ENCODE assay signal across 8 mouse cellular contexts in genomic region chr13:111894804-111895478, GRCm38 (mm10).
A peak's percentile ranks its signal among the peaks of the same experiment; 100 is the strongest.
DNase-seq lines count a peak whose midpoint lies in the region; ATAC-seq and TF ChIP-seq lines count a peak whose summit lies in the region.

No protein-coding gene starts in this region.

- H3K4me1 ChIP-seq in megakaryocyte, embryonic 14.5 days = peaks cover 5% of the 10 kb centered on the region; the same call in 1 of the 2 replicates
- peaks cover 50% of the 10 kb centered on the region for H3K4me1 ChIP-seq in erythroblast, embryonic 14.5 days (ENCODE audit: control insufficient read depth)
- no peaks in the 10 kb centered on the region for H3K4me1 ChIP-seq in forebrain, postnatal 0 days (ENCODE audit: insufficient read depth)

- no peaks in the 10 kb centered on the region for H3K36me3 ChIP-seq in megakaryocyte, embryonic 14.5 days (replicated peaks; ENCODE audit: low read length)
- H3K36me3 ChIP-seq in erythroblast, embryonic 14.5 days (ENCODE audit: control insufficient read depth) = no peaks in the 10 kb centered on the region
- no peaks in the 10 kb centered on the region for H3K36me3 ChIP-seq in macrophage (ENCODE audit: inconsistent target)
- no peaks in the 10 kb centered on the region for H3K36me3 ChIP-seq in forebrain, postnatal 0 days (ENCODE audit: insufficient read depth)

- no peaks in the 10 kb centered on the region for H3K79me2 ChIP-seq in macrophage (ENCODE audit: inconsistent target)

- peak overlapping the region; percentile 46 for H3K4me3 ChIP-seq in megakaryocyte, embryonic 14.5 days (replicated peaks)
- H3K4me3 ChIP-seq in erythroblast, embryonic 14.5 days (replicated peaks) = peak overlapping the region; percentile 64
- H3K4me3 ChIP-seq in macrophage (ENCODE audit: inconsistent target) = no peak overlapping the region
- H3K4me3 ChIP-seq in forebrain, postnatal 0 days (ENCODE audit: low read depth, low read length) = no peak overlapping the region

- peak overlapping the region; percentile 82 for H3K27ac ChIP-seq in macrophage
- H3K27ac ChIP-seq in forebrain, postnatal 0 days (ENCODE audit: low read depth, low read length) = no peak overlapping the region

- no peaks in the 10 kb centered on the region for H3K9me3 ChIP-seq in megakaryocyte, embryonic 14.5 days
- no peaks in the 10 kb centered on the region for H3K9me3 ChIP-seq in erythroblast, embryonic 14.5 days (ENCODE audit: control insufficient read depth, low read length)
- no peaks in the 10 kb centered on the region for H3K9me3 ChIP-seq in forebrain, postnatal 0 days (ENCODE audit: low read length)

- TF ChIP-seq CTCF in forebrain, postnatal 0 days (IDR thresholded peaks at IDR 0.05; ENCODE audit: low read depth) = no peak

- no peak for ATAC-seq in megakaryocyte, adult 5-6 weeks (ENCODE audit: poor library complexity, severe bottlenecking)
- ATAC-seq in monocyte, adult 5-6 weeks (replicated peaks; ENCODE audit: insufficient number of reproducible peaks, low FRiP score, low TSS enrichment, poor library complexity, severe bottlenecking) = no peak
- ATAC-seq in forebrain, postnatal 0 days = no peak

- H3K27me3 ChIP-seq in megakaryocyte, embryonic 14.5 days (replicated peaks) = peaks cover 12% of the 10 kb centered on the region
- H3K27me3 ChIP-seq in erythroblast, embryonic 14.5 days (ENCODE audit: control insufficient read depth) = peaks cover 46% of the 10 kb centered on the region
- H3K27me3 ChIP-seq in forebrain, postnatal 0 days (ENCODE audit: insufficient read depth, low read length) = peaks cover 10% of the 10 kb centered on the region; the same call in 1 of the 2 replicates

- H3K4me2 ChIP-seq in forebrain, postnatal 0 days (ENCODE audit: low read depth) = no peak overlapping the region

- no peak overlapping the region for H3K9ac ChIP-seq in forebrain, postnatal 0 days

- peak; percentile 82 for DNase-seq in kidney, postnatal 14 days
- no peak for DNase-seq in forebrain, postnatal 0 days
- no peak for DNase-seq in layer of hippocampus, adult 9-11 months

- WGBS in macrophage (ENCODE audit: missing documents) = 71% methylated on average over 15 of the region's 15 CpGs
- 75% methylated on average over 15 of the region's 15 CpGs for WGBS in forebrain, postnatal 0 days

Comparison
In these comparisons a context has a peak if more than half of its experiments do, and no peak if none do; other contexts are left out.
1. H3K4me3 ChIP-seq: peak in megakaryocyte, embryonic 14.5 days (single experiment) and erythroblast, embryonic 14.5 days (single experiment); none in macrophage (single experiment) and forebrain, postnatal 0 days (single experiment).